Mouse (Mus musculus) erythroblast, adult 5-6 weeks (primary cell): ENCODE results near the gene Tmsb10. TPM values are rescaled to one million over a fixed set of nuclear protein-coding genes. Genes with fewer than 3 reads are reported as not detected.

Experiments used
- ATAC-seq: replicated peaks from 2 replicates; pipeline ENCODE4 v1.8.0; 2016; ENCODE audit warnings: moderate number of reproducible peaks, mild to moderate bottlenecking, moderate TSS enrichment, inconsistent platforms; ENCODE audit not compliant: poor library complexity, low FRiP score, severe bottlenecking
- total RNA-seq, 2 experiments: library from RNA; stranded (forward) in 1 of 2; stranded (reverse) in 1 of 2; fragments of 150-400 nt in 1 of 2; fragments of 200-764, 138-1000 nt in 1 of 2; gene quantifications; 2 replicates each; pipeline versions ENCODE4 v1.2.3 to v1.2.4; 2015 to 2017; ENCODE audit warnings: low replicate concordance in 2 of 2

Gene Tmsb10
- total RNA-seq, 2 experiments from 2014 or later, result 123 to 232 TPM

GRCm38 (mm10) chr6:72916330-72916729 lies 42.2 kb downstream of the Tmsb10 start:
- no peak for ATAC-seq

DNA sequence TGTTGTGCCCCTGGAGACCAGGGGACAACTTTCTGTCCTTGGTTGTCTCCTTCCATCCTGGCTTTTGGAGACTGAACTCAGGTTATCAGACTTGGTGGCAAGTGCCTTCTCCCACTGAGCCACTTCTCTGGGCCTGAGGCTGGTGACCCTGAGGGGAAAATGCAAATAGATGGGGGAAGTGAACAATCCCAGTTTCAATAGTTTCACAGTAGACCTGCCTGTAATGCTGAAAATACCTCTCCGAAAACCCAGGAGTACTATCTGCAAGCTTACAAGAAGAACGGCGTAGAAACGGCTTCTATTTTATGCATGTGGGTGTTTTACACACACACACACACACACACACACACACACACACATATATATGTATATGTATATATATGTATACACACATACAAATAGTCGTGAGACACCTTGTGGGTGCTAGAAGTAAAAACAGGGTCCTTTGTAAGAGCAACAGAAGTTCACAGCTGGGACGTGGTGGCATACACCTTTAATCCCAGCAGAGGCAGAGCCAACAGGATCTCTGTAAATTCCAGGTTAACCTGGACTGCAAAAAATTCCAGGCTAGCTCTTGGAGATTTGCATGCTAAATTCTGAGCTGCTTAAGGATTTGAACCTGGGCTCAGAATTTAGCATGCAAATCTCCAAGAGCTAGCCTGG lies 44.3 kb downstream of the Tmsb10 start:
- no peak for ATAC-seq

DNA sequence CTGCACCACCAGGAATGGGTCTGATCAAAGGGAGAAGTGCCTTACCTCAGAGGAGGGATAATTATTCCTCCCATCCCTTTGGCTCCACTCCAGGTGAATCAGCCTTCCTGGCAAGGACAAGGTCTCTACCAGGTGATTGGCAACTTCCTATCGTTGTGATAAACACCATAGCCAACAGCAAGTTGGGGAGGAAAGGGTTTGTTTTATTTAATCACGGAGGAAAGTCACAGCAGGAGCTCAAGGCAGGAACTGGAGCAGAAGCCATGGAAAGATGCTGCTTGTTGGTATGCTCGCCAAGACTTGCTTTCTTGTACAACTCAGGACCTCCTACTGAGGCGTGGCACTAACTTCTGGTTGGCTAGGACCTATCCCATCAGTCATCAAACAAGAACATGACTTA lies 47.3 kb downstream of the Tmsb10 start:
- ATAC-seq, result no peak

Other genes starting within 250 kb of the Tmsb10 start
- not detected in 2 replicates for gene Tcf7l1, start 169.5 kb downstream of the Tmsb10 start, total RNA-seq (2015; ENCODE audit: low replicate concordance)
- gene Tcf7l1, start 169.5 kb downstream of the Tmsb10 start, total RNA-seq (2017; ENCODE audit: low replicate concordance), result not detected in 2 replicates
- 11.9 and 18.6 TPM in 2 replicates for gene Kcmf1, start 58.8 kb downstream of the Tmsb10 start, total RNA-seq (2015; ENCODE audit: low replicate concordance)
- 36.5 and 36.7 TPM in 2 replicates for gene Kcmf1, start 58.8 kb downstream of the Tmsb10 start, total RNA-seq (2017; ENCODE audit: low replicate concordance)